Mouse (Mus musculus) heart, postnatal 25 days (tissue): ENCODE results near the gene Rac3. TPM values are rescaled to one million over a fixed set of nuclear protein-coding genes. Genes with fewer than 3 reads are reported as not detected.
"Not testable (repeated sequence)": the region's sequence is repeated elsewhere in the genome, so short reads cannot be mapped to it uniquely, and the experiment has no call there.

Source experiments
- DNase-seq: peaks from one replicate; pipeline ENCODE4 v3.0.0; 2022; ENCODE audit warnings: low spot score
- intact Hi-C: fragments of 180-260 bp; cut with DNase I; formaldehyde crosslinking; loops from one replicate; pipeline ENCODE4 v1.15.1; 2025
- total RNA-seq, 2 experiments: library from RNA; stranded (reverse); gene quantifications; 2 replicates each; pipeline ENCODE4 v1.2.3; 2021

Gene Rac3
- total RNA-seq = 1 to 10 TPM; 1.2 to 1.8 TPM

DNA sequence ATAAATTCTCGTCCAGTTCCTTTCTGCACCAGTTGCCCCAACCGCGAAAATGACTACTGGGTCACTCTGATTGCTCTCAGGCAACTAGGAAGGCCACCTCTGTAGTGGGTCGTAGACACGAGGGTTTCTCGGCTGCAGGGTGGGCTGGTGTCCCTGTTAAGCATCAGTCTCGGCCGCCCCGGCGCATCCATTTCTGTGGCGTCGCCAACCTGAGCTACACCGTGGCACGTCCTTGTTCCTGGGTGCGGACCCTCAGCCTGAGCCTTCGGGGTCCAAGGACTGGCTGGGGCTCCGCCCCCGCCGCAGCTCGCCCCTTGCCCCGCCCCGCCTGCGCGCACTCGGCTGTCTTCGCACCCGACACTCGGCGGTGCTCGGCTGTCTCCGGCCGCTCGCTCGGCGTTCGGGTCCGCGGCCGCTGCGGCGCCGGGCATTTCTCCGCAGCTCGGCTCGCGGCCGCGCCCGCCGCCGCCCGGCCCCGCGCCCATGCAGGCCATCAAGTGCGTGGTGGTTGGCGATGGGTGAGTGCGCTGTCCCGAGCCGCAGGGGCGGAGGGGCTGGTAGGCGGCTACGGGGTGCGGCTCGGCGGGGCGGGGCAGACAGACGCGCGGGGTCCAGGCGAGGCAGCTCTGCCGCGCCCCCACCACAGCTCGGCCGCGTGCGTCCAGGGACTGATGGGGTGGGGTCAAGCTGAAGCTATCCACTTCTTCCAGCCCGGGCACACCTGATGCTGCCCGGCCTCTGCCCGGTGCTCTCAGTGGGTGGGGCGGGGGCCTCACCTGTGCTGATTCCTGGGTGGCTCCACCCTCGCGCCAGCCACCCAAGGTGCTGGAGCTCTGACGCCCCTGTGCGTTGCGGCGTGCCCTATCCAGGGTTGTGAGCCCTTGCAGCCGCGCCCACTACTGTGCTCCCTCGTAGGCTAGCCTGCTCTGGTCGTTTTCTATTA is at the start of gene Rac3:
TSS of gene Rac3 (plus strand) at position 347 of the 943 bp plus-strand sequence.
- no peak for DNase-seq
- intact Hi-C loops = loop anchor here (5.0 kb wide), 1 partner anchor 321 kb away; no protein-coding TSS in a partner anchor

DNA sequence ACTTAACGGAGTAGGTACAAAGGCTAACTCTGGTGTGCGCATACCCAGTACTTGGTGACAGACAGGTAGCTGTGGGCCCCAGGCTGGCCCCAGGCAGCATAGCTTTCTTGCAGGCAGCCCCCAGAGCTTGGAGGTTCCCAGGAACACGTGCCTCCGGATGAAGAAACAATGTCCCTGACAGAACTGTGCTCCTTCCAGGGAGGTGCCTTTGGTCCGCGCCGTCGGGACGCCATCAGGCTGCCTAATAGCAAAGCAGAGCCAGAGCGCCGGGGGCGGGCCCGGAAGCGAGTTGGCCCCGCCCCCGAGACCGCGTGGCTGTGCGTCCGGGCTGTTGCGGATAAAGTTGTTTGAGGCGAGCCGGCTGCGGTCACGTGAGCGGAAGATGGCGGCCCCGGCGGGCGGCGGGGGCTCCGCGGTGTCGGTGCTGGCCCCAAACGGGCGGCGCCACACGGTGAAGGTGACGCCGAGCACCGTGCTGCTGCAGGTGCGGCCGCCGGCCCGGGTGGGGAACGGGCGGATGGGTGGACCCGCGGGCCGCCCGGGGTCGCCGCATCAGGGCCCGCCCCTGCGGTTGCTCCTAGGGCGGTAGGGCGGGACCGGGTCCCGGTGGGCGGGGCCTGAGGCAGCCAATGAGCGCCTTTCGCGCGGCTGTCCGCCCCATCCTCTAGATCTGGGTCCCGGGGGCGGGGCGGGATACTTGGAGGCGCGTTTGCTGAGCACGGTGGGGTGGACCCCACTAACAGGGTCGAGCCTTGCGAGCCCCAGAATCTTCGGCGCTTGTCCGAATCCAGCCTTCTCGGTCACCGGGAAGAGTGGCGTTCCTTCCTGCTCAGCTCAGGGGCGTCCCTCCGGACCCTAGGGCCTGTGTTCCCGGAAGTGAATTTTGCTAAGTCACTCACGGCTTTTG is 48.3 kb upstream of the Rac3 start, which contains the start of gene Aspscr1:
TSS of gene Aspscr1 (plus strand) at position 287 of the 907 bp plus-strand sequence.
- DNase-seq = peak; percentile 92
- intact Hi-C loops = loop anchor here (5.0 kb wide), 1 partner anchor 46 kb away; the partner anchor contains the start of gene Sirt7

DNA sequence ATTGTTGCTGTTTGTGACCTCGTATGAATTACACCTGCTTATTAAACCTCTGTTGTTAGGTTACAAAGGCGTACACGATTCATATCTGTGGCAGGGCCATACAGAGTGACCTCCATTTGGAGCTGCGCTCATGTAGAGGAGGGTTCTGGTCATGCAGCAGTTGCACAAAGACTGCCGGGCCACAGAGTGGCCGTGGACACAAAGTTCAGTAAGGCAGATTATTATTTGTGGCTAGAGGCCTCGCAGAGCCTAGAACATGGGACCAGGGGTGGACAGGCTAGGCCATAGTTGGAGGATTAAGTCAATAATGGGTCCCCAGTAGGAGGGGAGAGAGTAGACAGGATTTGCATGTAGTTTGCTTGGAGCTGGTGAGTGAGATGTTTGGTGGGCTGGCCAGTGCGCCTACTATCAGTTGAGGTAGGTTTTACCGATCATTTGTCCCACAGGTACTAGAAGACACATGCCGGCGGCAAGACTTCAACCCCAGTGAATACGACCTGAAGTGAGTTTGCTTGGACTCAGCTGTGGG is 47.6 kb upstream of the Rac3 start:
- intact Hi-C loops = loop anchor here (5.0 kb wide), 1 partner anchor 46 kb away; the partner anchor contains the start of gene Sirt7
- DNase-seq = no peak

DNA sequence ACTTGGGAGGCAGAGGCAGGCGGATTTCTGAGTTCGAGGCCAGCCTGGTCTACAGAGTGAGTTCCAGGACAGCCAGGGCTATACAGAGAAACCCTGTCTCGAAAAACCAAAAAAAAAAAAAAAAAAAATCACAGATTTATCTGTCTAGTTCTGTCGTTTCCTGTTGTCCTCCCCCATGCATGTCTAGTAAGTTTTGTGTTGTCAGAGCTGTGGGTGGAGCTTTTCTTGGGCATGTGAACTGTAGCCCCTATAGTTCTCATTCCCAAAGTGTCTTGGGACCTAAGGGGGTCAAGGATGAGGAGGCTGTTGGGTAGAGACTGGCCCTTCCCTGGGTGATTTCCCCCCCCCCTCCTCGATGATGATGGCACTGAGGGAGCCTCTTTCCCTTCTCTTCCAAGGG is 45.4 kb upstream of the Rac3 start:
- intact Hi-C loops = not testable (repeated sequence)

DNA sequence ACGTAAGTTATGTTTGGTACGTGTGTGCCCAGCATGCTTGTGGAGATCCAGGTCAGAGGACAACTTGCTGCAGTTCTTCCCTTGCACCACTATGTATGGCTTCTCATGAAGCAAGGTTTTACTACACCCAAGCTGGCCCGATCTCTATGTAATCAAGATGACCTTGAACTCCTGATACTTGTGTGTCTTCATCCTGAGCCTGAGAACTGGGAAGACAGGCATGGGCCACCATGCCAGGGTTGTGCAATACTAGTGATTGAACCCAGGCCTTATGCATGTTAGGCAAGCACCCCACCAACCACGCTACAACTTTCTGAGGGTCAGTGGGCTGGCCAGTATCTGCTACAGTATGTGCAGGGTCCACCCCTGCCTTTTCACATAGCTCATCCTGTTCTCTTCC is 44.3 kb upstream of the Rac3 start:
- intact Hi-C loops = no loop called here
- DNase-seq = no peak

More for the DNA sequence above, 45.4 kb upstream of the Rac3 start:
- not testable (repeated sequence) for DNase-seq

DNA sequence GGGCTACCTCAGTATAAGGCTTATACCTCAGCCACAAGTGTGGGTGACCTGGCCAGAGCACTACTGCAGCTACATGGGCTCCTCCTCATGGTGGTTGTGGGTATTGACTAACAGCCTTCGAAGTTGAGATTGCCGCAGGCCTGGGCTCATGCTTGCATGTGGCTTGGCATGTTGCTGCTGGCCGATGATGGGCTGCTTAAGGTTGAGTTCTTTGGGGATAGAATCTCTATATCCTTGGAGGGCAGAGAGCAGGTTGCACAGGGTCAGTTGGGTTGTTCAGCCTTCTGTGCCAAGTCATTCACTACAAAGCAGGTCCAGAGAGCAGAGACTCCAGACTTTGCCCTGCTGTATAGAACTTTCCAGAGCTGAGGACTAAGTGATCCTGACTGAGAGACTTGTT is 41.4 kb upstream of the Rac3 start:
- intact Hi-C loops = no loop called here
- DNase-seq = no peak

DNA sequence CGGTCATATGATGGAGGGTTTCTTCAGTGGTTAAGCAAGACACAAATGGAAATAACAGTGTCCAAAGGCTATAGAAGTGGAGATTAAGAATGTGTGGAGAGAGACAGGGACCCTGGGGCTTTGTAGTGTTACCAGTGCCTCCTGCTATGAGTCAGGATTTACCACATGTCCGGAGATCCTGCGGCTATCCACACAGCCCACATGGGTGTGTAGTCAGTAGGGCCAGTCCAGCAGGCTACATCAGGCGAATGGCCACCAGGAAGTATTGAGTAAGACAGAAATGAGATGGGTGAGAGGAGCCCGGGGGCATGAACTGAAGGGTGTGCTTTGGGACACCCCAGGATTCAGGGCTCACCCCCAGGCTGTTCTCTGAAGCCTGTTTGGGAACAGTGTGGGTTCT is 38.6 kb upstream of the Rac3 start:
- intact Hi-C loops = no loop called here
- no peak for DNase-seq

DNA sequence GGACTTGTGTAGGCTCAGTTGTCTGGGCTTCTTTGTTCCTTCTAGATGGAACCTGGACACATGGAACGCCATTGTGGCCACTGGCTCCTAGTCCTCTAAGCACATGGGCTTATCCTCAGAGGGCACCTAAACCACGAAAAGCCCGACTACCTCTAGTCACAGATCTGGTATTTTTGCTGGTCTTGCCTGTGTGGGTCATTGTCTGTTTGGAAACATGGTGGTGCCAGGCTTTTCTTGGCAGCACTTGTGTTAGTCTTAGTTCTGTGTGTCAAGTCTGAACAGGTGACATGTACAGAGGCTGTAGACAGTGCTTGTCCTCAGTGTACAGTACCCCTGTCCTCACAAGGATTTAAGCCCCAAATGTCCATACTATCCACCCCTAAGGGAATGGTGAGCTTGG is 37.7 kb upstream of the Rac3 start:
- intact Hi-C loops = no loop called here
- no peak for DNase-seq

DNA sequence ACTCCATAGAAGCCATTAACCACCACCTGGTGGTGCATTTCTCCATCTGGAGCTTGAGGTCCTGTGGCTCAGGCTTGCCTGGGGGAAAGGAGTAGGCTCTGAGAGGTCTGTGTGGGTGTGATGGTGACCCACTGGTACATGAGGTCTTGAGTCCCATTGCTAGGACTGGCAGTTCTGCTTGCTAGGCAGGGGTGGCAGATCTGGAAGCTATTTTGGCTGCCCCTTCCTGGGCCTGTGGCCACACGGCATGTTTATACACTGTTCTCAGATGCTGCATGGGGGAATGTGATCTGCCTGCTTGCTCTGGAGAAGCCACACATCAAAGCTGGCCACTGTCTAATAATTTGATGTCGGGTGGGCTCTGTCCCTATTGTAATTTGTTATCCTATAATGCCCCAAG is 37.2 kb upstream of the Rac3 start:
- intact Hi-C loops = no loop called here
- no peak for DNase-seq

DNA sequence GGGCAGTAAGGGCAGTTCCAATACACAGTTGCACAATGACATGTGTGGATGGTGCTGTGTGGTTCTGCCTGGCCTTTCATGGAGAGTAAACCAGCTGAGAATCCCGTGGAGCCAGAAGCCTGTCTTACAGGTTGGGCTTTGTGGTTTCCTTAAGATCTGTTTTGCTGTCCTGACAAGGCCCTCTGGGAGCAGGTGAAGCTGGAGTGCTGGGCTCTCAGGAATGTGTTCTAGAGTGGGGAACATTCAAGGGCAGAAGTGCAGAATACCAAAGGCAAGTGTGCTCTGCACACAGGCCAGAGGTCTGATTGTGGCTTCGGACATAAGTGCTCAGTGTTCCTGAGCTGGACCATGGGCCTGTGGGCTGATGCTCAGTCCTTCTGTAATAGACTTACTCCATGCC is 36.6 kb upstream of the Rac3 start:
- intact Hi-C loops = no loop called here
- DNase-seq = no peak

DNA sequence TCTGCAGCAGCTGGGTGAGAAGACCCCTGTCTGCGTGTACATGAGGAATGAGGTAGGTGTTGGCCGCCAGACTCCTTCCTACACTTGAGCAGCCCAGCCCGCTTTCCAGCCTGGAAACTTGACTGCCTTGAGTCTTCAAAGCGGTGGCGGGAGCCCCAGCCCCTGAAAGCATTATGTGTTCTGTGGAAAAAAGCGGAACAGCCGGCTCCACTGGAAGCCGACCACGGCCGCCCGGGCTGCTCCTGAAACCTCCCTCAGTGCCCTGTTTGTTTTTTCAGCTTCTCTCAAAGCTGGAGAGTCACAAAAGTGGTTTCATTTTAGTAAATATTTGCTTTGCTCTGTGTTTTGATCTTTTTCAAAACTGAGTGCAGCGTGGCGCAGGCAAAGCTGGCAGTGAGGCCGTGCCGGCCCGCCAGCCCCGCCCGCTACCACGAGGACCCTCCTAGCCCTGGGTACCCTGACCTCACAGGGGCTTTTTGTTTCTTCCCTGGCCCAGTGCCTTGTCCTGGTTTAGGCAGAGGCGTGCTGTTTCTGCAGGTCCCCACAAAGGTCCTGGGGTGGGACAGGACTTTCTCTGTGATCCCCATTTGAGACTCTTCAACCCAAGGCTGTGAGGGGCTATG is 34.5 kb upstream of the Rac3 start:
- intact Hi-C loops = no loop called here
- DNase-seq = no peak

DNA sequence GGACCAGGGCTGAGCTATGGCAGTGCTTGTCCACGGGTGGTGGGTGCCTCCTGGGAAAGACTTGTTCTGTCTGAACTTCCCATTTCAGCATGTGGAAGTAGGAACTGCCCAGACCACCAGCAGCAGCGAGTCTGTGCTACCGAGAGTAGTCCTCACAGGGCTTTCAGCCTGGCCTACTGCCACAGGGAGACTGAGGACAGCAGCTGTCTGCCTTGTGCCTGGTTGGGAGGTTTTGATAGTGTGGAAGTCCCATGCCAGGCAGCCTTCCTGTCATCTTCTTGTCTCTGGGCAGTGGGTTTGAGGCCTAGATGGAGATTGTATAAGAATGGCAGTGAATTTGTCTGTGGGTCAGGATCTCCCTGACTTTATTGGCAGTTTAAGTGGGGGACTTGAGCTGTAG is 31.9 kb upstream of the Rac3 start:
- no peak for DNase-seq
- intact Hi-C loops = no loop called here

DNA sequence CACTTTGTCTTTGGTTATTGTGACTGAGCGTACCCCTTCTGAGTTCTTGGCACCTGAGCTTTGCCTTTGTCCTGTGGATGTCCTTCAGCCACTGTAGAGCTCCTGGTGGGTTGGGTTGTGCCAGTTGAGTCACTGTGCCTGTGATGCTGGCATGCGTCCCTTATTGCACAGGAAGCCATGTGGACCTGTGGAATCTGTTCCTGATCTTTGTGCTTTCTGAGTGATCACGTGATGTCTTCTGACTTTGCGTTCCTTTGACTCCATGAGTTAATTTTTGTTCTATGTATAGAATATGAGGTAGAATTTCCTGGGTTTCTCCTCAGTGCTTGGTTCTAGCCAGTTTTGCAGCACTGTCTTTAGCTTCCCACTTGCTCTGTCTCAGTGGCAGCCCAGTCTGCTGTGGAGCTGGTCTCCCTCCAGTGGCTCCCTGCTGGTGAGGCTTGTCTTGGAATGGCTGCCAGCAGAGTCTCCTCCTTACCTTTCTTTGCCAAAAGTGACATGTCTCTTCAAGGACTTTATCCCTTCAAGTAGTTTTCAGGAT is 28.7 kb upstream of the Rac3 start:
- no peak for DNase-seq

DNA sequence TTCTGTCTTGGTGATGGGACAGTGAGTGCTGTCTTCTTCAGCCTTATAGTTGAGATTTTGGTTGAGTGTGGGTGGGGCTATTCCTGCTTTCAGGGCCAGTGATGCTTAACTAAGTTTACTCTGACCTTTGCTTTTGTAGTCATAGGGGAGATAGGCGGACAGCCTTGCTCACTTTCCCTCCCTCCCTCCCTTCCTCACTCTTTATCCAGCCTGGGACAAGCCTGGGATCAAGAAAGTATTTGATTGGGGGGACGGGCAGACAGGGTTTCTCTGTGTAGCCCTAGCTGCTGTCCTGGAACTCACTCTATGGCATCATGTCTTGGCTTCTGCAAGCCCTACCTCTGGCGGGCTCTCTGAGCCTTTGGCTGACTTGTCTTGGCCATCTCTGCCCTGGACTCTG is 27.8 kb upstream of the Rac3 start:
- intact Hi-C loops = no loop called here
- no peak for DNase-seq

More for the DNA sequence above, 28.7 kb upstream of the Rac3 start:
- intact Hi-C loops = no loop called here

DNA sequence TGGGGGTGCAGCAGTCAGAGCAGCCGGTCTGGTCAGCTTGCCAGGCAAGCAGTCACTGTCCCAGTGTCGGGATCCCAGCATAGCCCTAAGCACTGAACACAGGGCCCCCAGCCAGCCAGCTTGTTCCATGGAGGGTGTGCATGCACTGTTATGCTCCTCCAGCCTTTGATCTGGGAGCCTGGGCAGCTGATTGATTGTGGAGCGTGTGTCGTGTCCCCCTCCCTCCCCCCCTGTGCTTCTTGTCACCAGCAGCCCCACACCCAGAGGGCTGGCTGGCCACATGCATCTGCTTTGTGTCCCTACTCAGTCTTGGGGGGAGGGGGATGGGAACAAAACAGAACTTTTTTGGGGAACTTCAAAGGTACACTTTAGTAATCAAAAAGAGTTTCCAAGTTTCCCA is 26.1 kb upstream of the Rac3 start:
- no peak for DNase-seq
- intact Hi-C loops = no loop called here

DNA sequence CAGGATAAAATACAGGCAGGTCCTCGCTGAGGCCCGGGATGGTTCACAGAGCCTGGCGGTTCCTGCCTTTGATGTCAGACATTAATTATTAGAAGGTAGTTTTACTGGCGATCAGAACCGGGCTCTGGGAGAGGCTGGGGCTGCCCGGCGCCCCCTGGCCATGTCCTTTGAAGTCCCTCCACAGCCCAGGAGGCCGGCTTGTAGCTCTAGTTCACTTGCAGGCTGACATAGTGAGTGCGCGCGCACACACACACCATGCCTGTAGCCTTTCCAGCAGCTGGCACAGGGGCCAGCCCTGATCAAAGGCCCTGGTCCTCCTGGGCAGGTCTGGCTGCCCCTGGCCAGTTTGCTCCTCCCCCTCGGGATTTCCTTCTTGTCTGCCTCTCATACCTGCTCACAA is 25.6 kb upstream of the Rac3 start:
- intact Hi-C loops = no loop called here
- DNase-seq = no peak

DNA sequence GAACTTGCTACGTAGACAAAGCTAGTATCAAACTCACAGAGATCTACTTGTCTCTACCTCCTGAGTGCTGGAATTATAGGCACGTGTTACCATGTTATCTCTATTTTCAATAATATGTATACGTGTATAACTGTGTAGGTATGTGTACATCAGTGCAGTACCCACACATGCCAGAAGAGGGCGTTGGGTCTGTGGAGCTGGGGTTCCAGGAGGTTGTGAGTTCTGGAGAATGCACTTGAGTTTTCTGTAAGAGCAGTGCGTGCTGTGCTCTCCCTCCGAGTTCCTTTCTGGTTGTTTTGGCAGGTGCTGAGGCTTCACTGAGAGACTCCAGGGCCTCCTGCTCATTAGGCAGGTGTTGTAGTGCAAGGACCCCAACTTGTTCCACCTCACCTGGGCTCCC is 24.7 kb upstream of the Rac3 start:
- intact Hi-C loops = no loop called here
- no peak for DNase-seq

DNA sequence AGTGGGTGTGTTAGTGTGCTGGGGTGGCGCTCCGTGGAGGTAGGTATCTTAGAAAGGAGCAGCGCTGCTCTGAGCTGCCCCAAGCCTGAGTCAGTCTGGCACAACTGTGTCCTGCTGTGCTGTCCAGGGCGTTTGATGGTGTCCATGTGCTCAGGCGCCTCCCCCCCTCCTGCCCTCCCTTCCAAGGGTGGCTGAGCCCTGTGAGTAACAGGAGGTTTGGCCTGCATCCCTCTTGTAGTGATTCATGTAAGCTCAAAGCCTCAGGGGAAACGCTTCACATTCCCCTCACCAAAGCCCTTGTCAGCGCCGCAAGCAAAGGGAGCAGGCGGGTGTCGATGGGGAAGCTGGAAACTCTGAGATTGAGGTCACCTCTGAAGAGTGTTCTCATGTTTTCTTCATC is 23.5 kb upstream of the Rac3 start:
- intact Hi-C loops = no loop called here
- DNase-seq = peak; percentile 59

DNA sequence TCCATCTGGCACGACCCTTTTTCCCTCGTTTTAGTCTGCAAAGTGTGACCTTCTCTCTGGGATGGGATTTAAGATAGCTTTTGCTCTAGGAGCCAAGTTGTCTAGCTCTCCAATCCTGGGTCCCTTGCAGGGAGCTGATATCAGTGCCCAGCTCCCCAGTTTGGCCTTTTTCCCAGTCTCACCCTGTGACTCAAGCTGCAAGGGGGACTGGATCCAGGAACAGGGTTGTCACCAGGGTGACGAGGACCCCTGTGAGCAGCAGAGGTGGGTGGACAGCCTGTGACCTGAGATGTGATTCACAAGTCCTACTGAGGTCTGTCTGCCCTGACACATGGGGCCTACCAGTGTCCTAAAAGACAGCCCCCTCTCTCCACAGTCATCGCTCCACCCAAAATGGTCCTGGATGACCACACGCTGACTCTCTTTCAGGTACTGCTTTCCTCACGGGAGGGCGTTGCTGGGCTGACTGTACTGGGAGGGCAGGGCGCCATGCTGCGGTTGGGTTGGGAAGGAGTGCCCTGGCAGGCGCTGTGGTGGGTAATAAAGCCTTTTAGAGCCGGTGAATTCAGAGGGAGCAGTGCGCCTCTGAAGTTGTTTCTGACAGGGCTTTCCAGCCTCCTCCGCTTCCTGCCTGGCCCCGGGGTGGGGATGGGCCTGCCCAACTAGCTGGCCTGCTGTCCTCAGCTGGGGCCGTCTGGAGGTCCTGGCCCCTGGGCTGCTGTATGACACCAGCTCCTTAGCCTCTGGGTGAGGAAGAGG is 17.4 kb upstream of the Rac3 start:
- intact Hi-C loops = no loop called here
- DNase-seq = no peak
